ENCODE assay signal across 9 mouse cellular contexts in genomic region chr2:141998901-141999300, GRCm38 (mm10).
A peak's percentile ranks its signal among the peaks of the same experiment; 100 is the strongest.
DNase-seq lines count a peak whose midpoint lies in the region; ATAC-seq lines count a peak whose summit lies in the region.
"Had no signal": no experiment of that assay in that cellular context is flagged by ENCODE, and none has a peak within 500 bp of the region (broad histone marks: within the 10 kb centered on the region; RNA-seq: fewer than 3 reads in every experiment).

No protein-coding gene starts in this region.

- H3K4me3 ChIP-seq in intestine, embryonic 15.5 days (replicated peaks): no peak overlapping the region
- H3K4me3 ChIP-seq: liver, embryonic 13.5 days had no signal

- no peaks in the 10 kb centered on the region for H3K27me3 ChIP-seq in intestine, embryonic 15.5 days (replicated peaks)
- H3K27me3 ChIP-seq: liver, embryonic 13.5 days had no signal

- no peak for ATAC-seq in inflammation-experienced regulatory T-cells, adult 6 months
- no peak for ATAC-seq in intestine, embryonic 15.5 days

- peak; percentile 18 for DNase-seq in layer of hippocampus, adult 11-12 months (ENCODE audit: low spot score)
- DNase-seq in layer of hippocampus, adult 9-10 months (ENCODE audit: low spot score): no peak
- DNase-seq in cerebellum, adult 9-10 months: peak; percentile 83
- peak; percentile 40 to 58 for DNase-seq in heart, adult 9 months (ENCODE audit: low spot score in 2 of 2)
- peak; percentile 88 for DNase-seq in left cerebral cortex, postnatal 4 days
- no peak for DNase-seq in spleen, postnatal 36 days (ENCODE audit: low spot score in 2 of 2)
- DNase-seq: liver, embryonic 13.5 days had no signal

- WGBS in intestine, embryonic 15.5 days: 83% methylated on average over 6 of the region's 6 CpGs

- H3K4me2 ChIP-seq in intestine, embryonic 15.5 days (replicated peaks): no peak overlapping the region
- H3K4me2 ChIP-seq: liver, embryonic 13.5 days had no signal

- no peaks in the 10 kb centered on the region for H3K9me3 ChIP-seq in intestine, embryonic 15.5 days
- H3K9me3 ChIP-seq: liver, embryonic 13.5 days had no signal

- no peaks in the 10 kb centered on the region for H3K36me3 ChIP-seq in intestine, embryonic 15.5 days
- H3K36me3 ChIP-seq: liver, embryonic 13.5 days had no signal

- H3K9ac ChIP-seq in intestine, embryonic 15.5 days: no peak overlapping the region
- H3K9ac ChIP-seq: liver, embryonic 13.5 days had no signal

- H3K4me1 ChIP-seq in intestine, embryonic 15.5 days (replicated peaks): no peaks in the 10 kb centered on the region
- H3K4me1 ChIP-seq: liver, embryonic 13.5 days had no signal

- intact Hi-C loops in left cerebral cortex, postnatal 4 days (cut with DNase I): no loop called here

- H3K27ac ChIP-seq in intestine, embryonic 15.5 days: no peak overlapping the region
- H3K27ac ChIP-seq: liver, embryonic 13.5 days had no signal

Comparison
In these comparisons a context has a peak if more than half of its experiments do, and no peak if none do; other contexts are left out.
1. DNase-seq: peak in layer of hippocampus, adult 11-12 months (single experiment), cerebellum, adult 9-10 months (single experiment), heart, adult 9 months (2 of 2) and left cerebral cortex, postnatal 4 days (single experiment); none in layer of hippocampus, adult 9-10 months (single experiment) and spleen, postnatal 36 days (0 of 2).